Mouse (Mus musculus): ENCODE data around the gene Ush1g.

DNA sequence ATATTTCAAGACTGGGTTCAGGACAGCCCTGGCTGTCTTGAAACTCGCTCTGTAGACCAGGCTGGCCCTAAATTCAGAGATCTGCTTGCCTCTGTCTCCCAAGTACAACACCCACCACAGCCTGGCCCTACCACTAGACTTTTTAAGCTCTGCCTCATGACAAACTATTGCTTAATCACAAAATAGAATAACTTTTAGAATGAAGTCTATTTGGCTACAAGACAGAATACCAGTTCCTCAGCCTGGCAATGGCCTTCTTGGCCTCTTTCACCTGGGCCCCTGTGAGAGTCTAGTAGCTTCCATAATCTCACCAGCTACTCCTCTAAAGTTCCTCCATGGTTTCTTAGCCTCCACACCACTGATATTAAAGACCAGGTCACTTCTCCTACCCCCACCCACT is 31.5 kb downstream of the Ush1g start:
- TF ChIP-seq CTCF (IDR thresholded peaks at IDR 0.05; ENCODE audit: low read depth) (no peak), EP300 (optimal IDR thresholded peaks at IDR 0.05) (no peak)

Data from stomach, postnatal 0 days (tissue).